Mouse (Mus musculus): ENCODE data around the gene Olfr153. TPM values are rescaled to one million over a fixed set of nuclear protein-coding genes. Genes with fewer than 3 reads are reported as not detected.

Olfr153 gene
- polyA plus RNA-seq (2015; fragmentation: Nextera tagmentation; extraction: Ambion mirVana), result not detected in 2 replicates

DNA sequence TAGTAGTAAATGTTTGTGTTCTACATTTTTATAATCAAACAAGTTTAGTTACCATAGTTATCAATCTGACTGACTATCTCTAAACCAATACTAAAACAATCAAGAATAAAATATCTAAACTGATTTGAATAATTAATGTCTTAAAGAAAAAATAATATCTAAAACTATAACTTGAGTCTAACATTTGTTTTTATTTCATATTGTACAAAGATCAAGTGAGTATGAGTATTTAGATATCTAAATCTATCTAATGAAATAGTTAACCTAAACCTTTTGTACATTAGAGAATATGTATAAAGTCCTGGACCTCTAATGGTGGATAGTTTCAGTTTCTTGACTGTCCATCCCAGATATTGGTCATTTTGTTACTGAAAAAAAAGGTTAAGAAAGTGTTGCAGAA, at the start of gene Olfr153:
Gene Olfr153 (plus strand): TSS at position 301 of the 400 bp plus-strand sequence.

DNA sequence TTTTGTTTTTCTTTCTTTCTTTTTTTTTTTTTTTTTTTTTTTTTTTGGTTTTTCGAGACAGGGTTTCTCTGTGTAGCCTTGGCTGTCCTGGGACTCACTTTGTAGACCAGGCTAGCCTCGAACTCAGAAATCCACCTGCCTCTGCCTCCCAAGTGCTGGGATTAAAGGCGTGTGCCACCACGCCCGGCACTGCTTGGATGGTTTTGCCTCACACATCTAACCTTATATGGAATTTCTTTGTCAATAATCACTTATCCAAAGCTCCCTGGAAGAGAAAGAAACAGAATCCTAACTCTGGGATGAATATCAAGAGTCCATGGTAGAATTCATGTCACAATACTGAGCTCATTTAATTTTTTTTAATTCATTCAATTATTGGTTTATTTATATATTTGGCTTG, 34.6 kb upstream of the Olfr153 start, which contains the start of gene Pramel7:
Gene Pramel7 (minus strand): TSS at position 101 of the 400 bp plus-strand sequence.

DNA sequence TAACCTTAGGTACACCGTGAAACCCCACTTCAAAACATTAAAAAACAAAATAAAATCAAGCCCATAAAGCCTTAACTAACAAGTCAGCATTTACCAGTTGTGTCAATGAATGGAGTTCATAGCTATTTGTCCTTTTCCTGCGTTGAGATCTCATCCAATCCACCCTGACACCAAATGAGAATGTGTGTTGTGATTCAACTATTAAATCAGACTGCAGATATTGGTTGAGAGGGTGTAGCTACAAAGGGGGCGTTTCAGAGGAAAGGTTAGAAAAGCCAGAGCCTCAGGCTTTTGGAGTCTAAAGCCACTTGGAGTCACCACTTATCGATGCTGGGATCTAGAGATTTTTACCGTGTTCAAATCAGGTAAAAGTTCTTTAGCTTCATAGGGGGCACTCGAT, 25.3 kb upstream of the Olfr153 start, which contains the start of gene Pramel6:
Gene Pramel6 (plus strand): TSS at position 301 of the 400 bp plus-strand sequence.

DNA sequence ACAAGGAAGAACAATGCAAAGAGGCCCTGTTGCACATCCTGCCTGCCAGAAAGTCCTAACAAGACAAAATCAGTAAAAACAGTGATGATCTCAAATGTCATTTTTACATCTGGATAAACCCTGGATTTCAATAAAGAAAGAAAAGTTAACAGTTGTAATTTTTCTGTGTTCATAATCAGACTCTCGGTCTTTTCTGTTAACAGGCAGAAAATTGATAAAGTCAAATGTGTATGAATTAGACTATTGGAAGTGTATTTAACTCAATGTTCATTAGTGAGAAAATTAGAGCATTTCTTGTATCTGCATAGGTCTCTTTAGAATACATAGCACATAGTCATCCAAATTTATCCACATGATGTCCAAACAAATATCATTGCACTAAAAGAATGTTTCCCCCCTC, 13.8 kb downstream of the Olfr153 start, which contains the start of gene Olfr1128:
Gene Olfr1128 (minus strand): TSS at position 101 of the 400 bp plus-strand sequence.

DNA sequence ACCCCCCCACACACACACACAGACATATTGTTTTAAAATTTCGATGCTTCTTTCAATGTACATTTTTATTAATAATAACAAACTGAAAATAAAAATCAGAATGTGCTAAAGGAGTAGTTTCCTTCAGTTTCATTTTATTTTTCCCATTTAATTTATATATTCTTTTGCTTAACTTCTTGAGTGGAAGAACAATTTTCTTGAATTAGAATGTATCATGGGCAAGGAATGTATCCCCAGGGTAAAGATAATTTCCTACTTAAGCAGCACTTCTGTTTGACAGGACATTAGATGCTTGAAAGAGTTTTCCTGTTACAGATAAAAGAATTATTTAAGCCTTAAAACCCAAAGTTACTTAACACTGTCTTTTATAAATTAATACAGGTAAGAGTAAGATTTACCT, 42.0 kb downstream of the Olfr153 start, which contains the start of gene Olfr1129:
Gene Olfr1129 (plus strand): TSS at position 301 of the 400 bp plus-strand sequence.

Other genes with a start within 250 kb of the Olfr153 start
- not detected in 2 replicates for gene Olfr1118, start 224.2 kb upstream of the Olfr153 start, polyA plus RNA-seq (2015; fragmentation: Nextera tagmentation; extraction: Ambion mirVana)
- gene Olfr1120, start 177.0 kb upstream of the Olfr153 start, polyA plus RNA-seq (2015; fragmentation: Nextera tagmentation; extraction: Ambion mirVana), result not detected in 2 replicates
- gene Olfr1121, start 161.9 kb upstream of the Olfr153 start, polyA plus RNA-seq (2015; fragmentation: Nextera tagmentation; extraction: Ambion mirVana), result not detected in 2 replicates
- not detected in 2 replicates for gene Olfr1122, start 145.9 kb upstream of the Olfr153 start, polyA plus RNA-seq (2015; fragmentation: Nextera tagmentation; extraction: Ambion mirVana)
- gene Olfr1123, start 115.2 kb upstream of the Olfr153 start, polyA plus RNA-seq (2015; fragmentation: Nextera tagmentation; extraction: Ambion mirVana), result not detected in 2 replicates
- 0.06 and 0.11 TPM in 2 replicates for gene Olfr1124, start 101.5 kb upstream of the Olfr153 start, polyA plus RNA-seq (2015; fragmentation: Nextera tagmentation; extraction: Ambion mirVana)
- not detected in 2 replicates for gene Olfr1126, start 77.8 kb upstream of the Olfr153 start, polyA plus RNA-seq (2015; fragmentation: Nextera tagmentation; extraction: Ambion mirVana)
- gene Pramel7, start 34.7 kb upstream of the Olfr153 start, polyA plus RNA-seq (2015; fragmentation: Nextera tagmentation; extraction: Ambion mirVana), result not detected in 2 replicates
- gene Pramel6, start 25.2 kb upstream of the Olfr153 start, polyA plus RNA-seq (2015; fragmentation: Nextera tagmentation; extraction: Ambion mirVana), result not detected in 2 replicates
- not detected in 2 replicates for gene Olfr1128, start 13.7 kb downstream of the Olfr153 start, polyA plus RNA-seq (2015; fragmentation: Nextera tagmentation; extraction: Ambion mirVana)
- not detected in 2 replicates for gene Olfr1129, start 42.1 kb downstream of the Olfr153 start, polyA plus RNA-seq (2015; fragmentation: Nextera tagmentation; extraction: Ambion mirVana)
- gene Olfr1130, start 74.4 kb downstream of the Olfr153 start, polyA plus RNA-seq (2015; fragmentation: Nextera tagmentation; extraction: Ambion mirVana), result not detected in 2 replicates
- gene Olfr1131, start 95.3 kb downstream of the Olfr153 start, polyA plus RNA-seq (2015; fragmentation: Nextera tagmentation; extraction: Ambion mirVana), result not detected in 2 replicates
- not detected in 2 replicates for gene Olfr1132, start 105.7 kb downstream of the Olfr153 start, polyA plus RNA-seq (2015; fragmentation: Nextera tagmentation; extraction: Ambion mirVana)
- gene Olfr1133, start 115.6 kb downstream of the Olfr153 start, polyA plus RNA-seq (2015; fragmentation: Nextera tagmentation; extraction: Ambion mirVana), result not detected in 2 replicates
- gene Olfr1134, start 126.7 kb downstream of the Olfr153 start, polyA plus RNA-seq (2015; fragmentation: Nextera tagmentation; extraction: Ambion mirVana), result not detected in 2 replicates
- not detected in 2 replicates for gene Olfr1135, start 141.9 kb downstream of the Olfr153 start, polyA plus RNA-seq (2015; fragmentation: Nextera tagmentation; extraction: Ambion mirVana)
- not detected in 2 replicates for gene Olfr1136, start 162.2 kb downstream of the Olfr153 start, polyA plus RNA-seq (2015; fragmentation: Nextera tagmentation; extraction: Ambion mirVana)
- gene Olfr1137, start 181.4 kb downstream of the Olfr153 start, polyA plus RNA-seq (2015; fragmentation: Nextera tagmentation; extraction: Ambion mirVana), result not detected in 2 replicates
- not detected in 2 replicates for gene Olfr1138, start 208.2 kb downstream of the Olfr153 start, polyA plus RNA-seq (2015; fragmentation: Nextera tagmentation; extraction: Ambion mirVana)
- gene Olfr1140, start 212.0 kb downstream of the Olfr153 start, polyA plus RNA-seq (2015; fragmentation: Nextera tagmentation; extraction: Ambion mirVana), result not detected in 2 replicates
- gene Olfr1141, start 222.2 kb downstream of the Olfr153 start, polyA plus RNA-seq (2015; fragmentation: Nextera tagmentation; extraction: Ambion mirVana), result not detected in 2 replicates
- gene Olfr152, start 247.7 kb downstream of the Olfr153 start, polyA plus RNA-seq (2015; fragmentation: Nextera tagmentation; extraction: Ambion mirVana), result not detected in 2 replicates

Measured in neural tube, postnatal 0 days (tissue).